Mouse (Mus musculus) heart, postnatal 25 days (tissue): Measurements from ENCODE around the gene Dzip3. TPM values are rescaled to one million over a fixed set of nuclear protein-coding genes. Genes with fewer than 3 reads are reported as not detected.

Source experiments
- total RNA-seq, 2 experiments: library from RNA; stranded (reverse); gene quantifications; 2 replicates each; pipeline ENCODE4 v1.2.3; 2021

Gene Dzip3
- total RNA-seq, 2 experiments from 2014 or later: 6.6 to 9.0 TPM

Other genes with a start within 250 kb of the Dzip3 start
- not detected for gene Trat1, start 222.1 kb downstream of the Dzip3 start, total RNA-seq
- gene Retnlb, start 177.3 kb downstream of the Dzip3 start, total RNA-seq: not detected
- gene Retnla, start 151.6 kb downstream of the Dzip3 start, total RNA-seq: 1 to 10 TPM; 1.6 to 1.8 TPM
- gene Retnlg, start 121.5 kb downstream of the Dzip3 start, total RNA-seq: under 1 TPM; 0.62 to 0.81 TPM
- under 1 TPM; 0.75 to 0.94 TPM for gene Cip2a, start within 50 bp of the Dzip3 start, total RNA-seq
- not detected for gene Myh15, start 63.3 kb upstream of the Dzip3 start, total RNA-seq